Mouse (Mus musculus): Measurements from ENCODE around the gene Steap1.

Gene Steap1

GRCm38 (mm10) chr5:5686973-5687372 is 62.2 kb downstream of the Steap1 start:
- DNase-seq (ENCODE audit: low spot score), result no peak

Data from testis, postnatal 14 days (tissue).